Mouse (Mus musculus) embryonic fibroblast, embryonic 13.5 days (primary cell): ENCODE measurements around the gene Mars2.

ENCODE experiments used
- CTCF ChIP-seq: IDR thresholded peaks from 2 replicates; pipeline ENCODE4 v1.5.1; 2011; ENCODE audit warnings: mild to moderate bottlenecking, control low read depth, low read length, moderate library complexity, borderline replicate concordance; ENCODE audit not compliant: insufficient read depth
- POLR2A ChIP-seq: IDR thresholded peaks from 2 replicates; pipeline ENCODE4 v1.6.1; 2011; ENCODE audit warnings: low read depth, mild to moderate bottlenecking, control low read depth, low read length, moderate library complexity

- TF ChIP-seq POLR2A = no peak
- no peak for TF ChIP-seq CTCF
Measured at GRCm38 (mm10) chr1:55228256-55228884, 8.6 kb upstream of the Mars2 start.
